Mouse (Mus musculus) forebrain, postnatal 0 days (tissue): ENCODE results near the gene Zkscan1. TPM values are rescaled to one million over a fixed set of nuclear protein-coding genes. Genes with fewer than 3 reads are reported as not detected.

Experiments
- ATAC-seq: fragments of 200-750 bp; cut with Nextera tagmentation; 2 replicates; pipeline ENCODE4 v1.8.0; 2017; ENCODE audit warnings: mild to moderate bottlenecking, moderate library complexity
- DNase-seq: peaks from one replicate; pipeline ENCODE4 v3.0.0-alpha.2; 2015
- H3K27ac ChIP-seq: fragments of 300-500 bp; sonication (generic); 2 replicates; pipeline ENCODE4 v1.5.1; 2014; ENCODE audit warnings: low read depth, mild to moderate bottlenecking, antibody characterized with exemption, low read length, moderate library complexity, mixed read lengths
- H3K27me3 ChIP-seq: fragments of 300-500 bp; sonication (generic); 2 replicates; pipeline ENCODE4 v1.6.1; 2014; ENCODE audit warnings: mild to moderate bottlenecking, low read length, mixed read lengths; ENCODE audit not compliant: insufficient read depth
- H3K36me3 ChIP-seq: fragments of 300-500 bp; sonication (generic); 2 replicates; pipeline ENCODE4 v1.6.1; 2014; ENCODE audit warnings: mild to moderate bottlenecking, moderate library complexity; ENCODE audit not compliant: insufficient read depth
- H3K4me1 ChIP-seq: fragments of 300-500 bp; sonication (generic); 2 replicates; pipeline ENCODE4 v1.6.1; 2014; ENCODE audit warnings: antibody characterized with exemption; ENCODE audit not compliant: insufficient read depth
- H3K4me2 ChIP-seq: fragments of 300-500 bp; sonication (generic); 2 replicates; pipeline ENCODE4 v1.6.1; 2014; ENCODE audit warnings: low read depth, mild to moderate bottlenecking, moderate library complexity
- H3K4me3 ChIP-seq: fragments of 300-500 bp; sonication (generic); 2 replicates; pipeline ENCODE4 v1.5.1; 2014; ENCODE audit warnings: low read depth, low read length, mixed read lengths
- H3K9ac ChIP-seq: fragments of 300-500 bp; sonication (generic); 2 replicates; pipeline ENCODE4 v1.6.1; 2014; ENCODE audit warnings: mild to moderate bottlenecking
- H3K9me3 ChIP-seq: fragments of 300-500 bp; sonication (generic); 2 replicates; pipeline ENCODE4 v1.6.1; 2016; ENCODE audit warnings: low read length
- CTCF ChIP-seq: sonication (generic); IDR thresholded peaks from 2 replicates; pipeline ENCODE4 v1.5.1; 2016; ENCODE audit warnings: antibody characterized with exemption, control low read depth, low read depth
- WGBS: fragments of 180-500 bp; shearing (Covaris S2); extraction: QIAGEN DNeasy Blood & Tissue Kit; methylation state at CpG from one replicate; pipeline ENCODE4 v1.1.7; 2014; 5-methylcytosine and 5-hydroxymethylcytosine counted together
- polyA plus RNA-seq: library from polyadenylated mRNA; unstranded; fragments of >200 nt; fragmentation: Nextera tagmentation; extraction: Ambion mirVana; gene quantifications from 2 replicates; pipeline ENCODE4 v1.2.1, GENCODE M21; 2015
- total RNA-seq: library from RNA; depleted of rRNA; stranded (reverse); fragments of >200 nt; gene quantifications from 2 replicates; pipeline ENCODE4 v1.2.3, GENCODE M21; 2014; rRNA removed

The Zkscan1 gene
- total and polyA plus RNA-seq, 2 experiments from 2014 or later = 11.2 to 59.6 TPM

DNA sequence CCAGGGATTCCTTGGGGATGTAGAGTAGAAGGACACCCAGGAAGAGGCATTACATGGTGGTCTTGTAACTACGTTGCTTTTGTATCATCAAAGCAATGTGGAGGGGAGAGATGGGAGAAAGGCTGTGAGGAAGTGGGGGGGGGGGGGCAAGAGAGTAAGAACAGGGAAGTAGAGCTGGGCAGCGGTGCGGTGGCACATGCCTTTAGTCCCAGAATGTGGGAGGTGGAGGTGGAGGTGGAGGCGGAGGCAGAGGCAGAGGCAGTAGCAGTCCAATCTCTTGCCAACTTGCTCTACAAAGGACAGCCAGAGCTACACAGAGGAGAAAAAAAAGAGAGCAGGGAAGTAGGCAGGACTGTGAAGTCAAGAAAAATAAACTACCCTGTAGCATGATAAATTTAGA, 53.7 kb downstream of the Zkscan1 start:
- no peaks in the 10 kb centered on the region for H3K4me1 ChIP-seq
- H3K27me3 ChIP-seq = no peaks in the 10 kb centered on the region
- H3K4me2 ChIP-seq = no peak overlapping the region
- H3K27ac ChIP-seq = no peak overlapping the region
- ATAC-seq = no peak
- no peak overlapping the region for H3K4me3 ChIP-seq
- DNase-seq = no peak
- peaks cover 32% of the 10 kb centered on the region for H3K36me3 ChIP-seq
- WGBS = 77% methylated on average over 4 of the region's 4 CpGs
- no peak overlapping the region for H3K9ac ChIP-seq
- no peaks in the 10 kb centered on the region for H3K9me3 ChIP-seq
- no peak for TF ChIP-seq CTCF

DNA sequence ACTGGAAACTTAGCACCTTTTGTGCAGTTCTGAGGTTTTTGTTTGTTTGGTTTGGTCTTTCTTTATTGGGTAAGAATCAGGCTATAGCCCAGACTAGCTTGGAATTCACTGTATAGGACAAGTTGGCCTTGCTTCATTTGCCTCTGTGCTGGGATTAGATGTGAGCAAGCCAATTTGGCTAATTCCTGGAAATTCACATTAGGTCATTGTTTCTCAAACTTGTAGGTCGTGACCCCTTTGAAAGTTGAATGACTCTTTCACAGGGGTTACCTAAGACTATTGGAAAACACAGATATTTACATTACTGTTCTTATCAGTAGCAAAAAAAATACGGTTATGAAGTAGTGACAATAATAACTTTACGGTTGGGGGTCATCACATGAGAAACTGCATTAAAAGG, 69.5 kb downstream of the Zkscan1 start:
- H3K27me3 ChIP-seq = no peaks in the 10 kb centered on the region
- H3K4me2 ChIP-seq = peak overlapping the region; percentile 69
- no peak for DNase-seq
- peak overlapping the region; percentile 97; the same call in 1 of the 2 replicates for H3K27ac ChIP-seq
- no peak for TF ChIP-seq CTCF
- peak overlapping the region; percentile 97 for H3K9ac ChIP-seq
- no peak for ATAC-seq
- 84% methylated on average over 3 of the region's 3 CpGs for WGBS
- H3K9me3 ChIP-seq = no peaks in the 10 kb centered on the region
- peaks cover 8% of the 10 kb centered on the region; the same call in 1 of the 2 replicates for H3K4me1 ChIP-seq
- peaks cover 10% of the 10 kb centered on the region for H3K36me3 ChIP-seq
- H3K4me3 ChIP-seq = peak overlapping the region; percentile 65

- Histone ChIP-seq H3K4me2 (peak within 1 kb of the TSS; percentile 69), H3K4me1 (peaks cover 8% of the 10 kb centered on the region; the same call in 1 of the 2 replicates), H3K4me3 (peak within 1 kb of the TSS; percentile 65), H3K36me3 (peaks cover 5% of the 10 kb centered on the region), H3K27ac (peak within 1 kb of the TSS; percentile 97), H3K27me3 (no peaks in the 10 kb centered on the region), H3K9ac (peak within 1 kb of the TSS; percentile 97), H3K9me3 (no peaks in the 10 kb centered on the region)
- DNase-seq (peak; percentile 94), ATAC-seq (peak; percentile 99)
- peak; percentile 92 for TF ChIP-seq CTCF
- under 1% methylated on average over 31 of the region's 31 CpGs for WGBS
Observed at GRCm38 (mm10) chr5:138155443-138155976, 70.6 kb downstream of the Zkscan1 start, which contains the start of gene Zfp113. Gene Zfp113, minus strand, starts transcription at chr5:138155744.

Other genes starting within 250 kb of the Zkscan1 start
- gene Pilra, start 248.8 kb upstream of the Zkscan1 start, total RNA-seq = 0.14 and 0.15 TPM in 2 replicates
- gene Pilra, start 248.8 kb upstream of the Zkscan1 start, polyA plus RNA-seq = 0.17 and 0.54 TPM in 2 replicates
- gene Pilrb1, start 227.0 kb upstream of the Zkscan1 start, total RNA-seq = not detected in 2 replicates
- gene Pilrb1, start 227.0 kb upstream of the Zkscan1 start, polyA plus RNA-seq = not detected in 2 replicates
- not detected in 2 replicates for gene Pilrb2, start 213.3 kb upstream of the Zkscan1 start, total RNA-seq
- gene Pilrb2, start 213.3 kb upstream of the Zkscan1 start, polyA plus RNA-seq = not detected in 2 replicates
- gene Cyp3a13, start 163.5 kb upstream of the Zkscan1 start, total RNA-seq = 0.08 TPM in 1 of 2 replicates, not detected in the other
- gene Cyp3a13, start 163.5 kb upstream of the Zkscan1 start, polyA plus RNA-seq = not detected in 2 replicates
- gene Gjc3, start 122.0 kb upstream of the Zkscan1 start, total RNA-seq = 0.77 and 0.95 TPM in 2 replicates
- 0.26 and 0.64 TPM in 2 replicates for gene Gjc3, start 122.0 kb upstream of the Zkscan1 start, polyA plus RNA-seq
- gene Azgp1, start 103.6 kb upstream of the Zkscan1 start, total RNA-seq = 0.62 TPM in 1 of 2 replicates, not detected in the other
- gene Azgp1, start 103.6 kb upstream of the Zkscan1 start, polyA plus RNA-seq = not detected in 2 replicates
- not detected in 2 replicates for gene Smok3a, start 63.8 kb upstream of the Zkscan1 start, total RNA-seq
- gene Smok3a, start 63.8 kb upstream of the Zkscan1 start, polyA plus RNA-seq = not detected in 2 replicates
- not detected in 2 replicates for gene Smok3b, start 63.7 kb upstream of the Zkscan1 start, total RNA-seq
- not detected in 2 replicates for gene Smok3b, start 63.7 kb upstream of the Zkscan1 start, polyA plus RNA-seq
- gene Smok3c, start 31.9 kb upstream of the Zkscan1 start, total RNA-seq = not detected in 2 replicates
- not detected in 2 replicates for gene Smok3c, start 31.9 kb upstream of the Zkscan1 start, polyA plus RNA-seq
- 27.9 and 32.9 TPM in 2 replicates for gene Zscan21, start 31.8 kb downstream of the Zkscan1 start, total RNA-seq
- 60.4 TPM in 2 replicates for gene Zscan21, start 31.8 kb downstream of the Zkscan1 start, polyA plus RNA-seq
- 13.6 and 13.8 TPM in 2 replicates for gene Zfp113, start 70.7 kb downstream of the Zkscan1 start, total RNA-seq
- 6.0 and 10.7 TPM in 2 replicates for gene Zfp113, start 70.7 kb downstream of the Zkscan1 start, polyA plus RNA-seq
- gene Cops6, start 76.0 kb downstream of the Zkscan1 start, total RNA-seq = 47.0 and 51.7 TPM in 2 replicates
- 255 and 265 TPM in 2 replicates for gene Cops6, start 76.0 kb downstream of the Zkscan1 start, polyA plus RNA-seq
- gene Ap4m1, start 86.9 kb downstream of the Zkscan1 start, total RNA-seq = 56.8 and 57.0 TPM in 2 replicates
- gene Ap4m1, start 86.9 kb downstream of the Zkscan1 start, polyA plus RNA-seq = 11.1 and 16.4 TPM in 2 replicates
- 57.9 and 62.4 TPM in 2 replicates for gene Mcm7, start 87.3 kb downstream of the Zkscan1 start, total RNA-seq
- 64.9 and 69.9 TPM in 2 replicates for gene Mcm7, start 87.3 kb downstream of the Zkscan1 start, polyA plus RNA-seq
- 47.6 and 55.9 TPM in 2 replicates for gene Taf6, start 102.4 kb downstream of the Zkscan1 start, total RNA-seq
- 44.2 and 49.8 TPM in 2 replicates for gene Taf6, start 102.4 kb downstream of the Zkscan1 start, polyA plus RNA-seq
- gene Cnpy4, start 102.4 kb downstream of the Zkscan1 start, total RNA-seq = 14.2 and 18.0 TPM in 2 replicates
- 18.8 and 18.9 TPM in 2 replicates for gene Cnpy4, start 102.4 kb downstream of the Zkscan1 start, polyA plus RNA-seq
- gene Mblac1, start 109.2 kb downstream of the Zkscan1 start, total RNA-seq = 9.7 and 9.9 TPM in 2 replicates
- gene Mblac1, start 109.2 kb downstream of the Zkscan1 start, polyA plus RNA-seq = 10.1 and 11.0 TPM in 2 replicates
- not detected in 2 replicates for gene Nxpe5, start 140.8 kb downstream of the Zkscan1 start, total RNA-seq
- not detected in 2 replicates for gene Nxpe5, start 140.8 kb downstream of the Zkscan1 start, polyA plus RNA-seq
- 57.2 and 91.8 TPM in 2 replicates for gene Lamtor4, start 170.4 kb downstream of the Zkscan1 start, total RNA-seq
- gene Lamtor4, start 170.4 kb downstream of the Zkscan1 start, polyA plus RNA-seq = 90.9 and 112 TPM in 2 replicates
- gene BC037034, start 178.9 kb downstream of the Zkscan1 start, total RNA-seq = 59.6 and 61.3 TPM in 2 replicates
- 14.2 and 16.1 TPM in 2 replicates for gene BC037034, start 178.9 kb downstream of the Zkscan1 start, polyA plus RNA-seq
- gene Gal3st4, start 187.8 kb downstream of the Zkscan1 start, total RNA-seq = 0.23 and 0.57 TPM in 2 replicates
- gene Gal3st4, start 187.8 kb downstream of the Zkscan1 start, polyA plus RNA-seq = 1.1 and 1.5 TPM in 2 replicates
- 0.31 and 0.33 TPM in 2 replicates for gene Gm43720, start 194.9 kb downstream of the Zkscan1 start, total RNA-seq
- gene Gm43720, start 194.9 kb downstream of the Zkscan1 start, polyA plus RNA-seq = 0.04 TPM in 1 of 2 replicates, not detected in the other
- gene Gpc2, start 194.9 kb downstream of the Zkscan1 start, total RNA-seq = 145 and 170 TPM in 2 replicates
- 54.2 and 62.0 TPM in 2 replicates for gene Gpc2, start 194.9 kb downstream of the Zkscan1 start, polyA plus RNA-seq
- gene Stag3, start 195.2 kb downstream of the Zkscan1 start, total RNA-seq = 12.0 and 16.9 TPM in 2 replicates
- 4.1 and 5.5 TPM in 2 replicates for gene Stag3, start 195.2 kb downstream of the Zkscan1 start, polyA plus RNA-seq